Mouse (Mus musculus) C2C12 (cell line): Measurements from ENCODE around the gene Ubr1. TPM values are rescaled to one million over a fixed set of nuclear protein-coding genes. Genes with fewer than 3 reads are reported as not detected.

Source experiments
- H3K27me3 ChIP-seq: one replicate; pipeline ENCODE4 v1.6.1; 2011; ENCODE audit not compliant: control insufficient read depth, insufficient read depth, insufficient read length
- H3K36me3 ChIP-seq: one replicate; pipeline ENCODE4 v1.6.1; 2011; ENCODE audit not compliant: control insufficient read depth, insufficient read depth
- H3K4me3 ChIP-seq: one replicate; pipeline ENCODE4 v1.5.1; 2011; ENCODE audit warnings: mild to moderate bottlenecking, control low read depth; ENCODE audit not compliant: poor library complexity, insufficient read depth, severe bottlenecking
- H3K79me2 ChIP-seq: one replicate; pipeline ENCODE4 v1.6.1; 2011; ENCODE audit not compliant: control insufficient read depth, insufficient read depth
- H3K79me3 ChIP-seq: one replicate; pipeline ENCODE4 v1.6.1; 2011; ENCODE audit warnings: low read depth, control low read depth
- H3ac ChIP-seq: one replicate; pipeline ENCODE3; 2011; ENCODE audit warnings: low read depth; ENCODE audit not compliant: control insufficient read depth, insufficient read length
- CEBPB ChIP-seq: IDR thresholded peaks from one replicate; pipeline ENCODE4 v1.6.1; 2011; ENCODE audit warnings: low read depth, mild to moderate bottlenecking, control low read depth, moderate library complexity
- CTCF ChIP-seq: IDR thresholded peaks from one replicate; pipeline ENCODE4 v1.5.1; 2011; ENCODE audit not compliant: control insufficient read depth, insufficient read depth, insufficient read length
- FOSL1 ChIP-seq: IDR thresholded peaks from one replicate; pipeline ENCODE4 v1.8.0; 2011; ENCODE audit warnings: mild to moderate bottlenecking, low read length; ENCODE audit not compliant: poor library complexity, insufficient read depth, severe bottlenecking
- MAX ChIP-seq: IDR thresholded peaks from one replicate; pipeline ENCODE4 v1.6.1; 2011; ENCODE audit warnings: mild to moderate bottlenecking, control low read depth
- MYOD1 ChIP-seq: IDR thresholded peaks from one replicate; pipeline ENCODE4 v1.6.1; 2011; ENCODE audit warnings: low read depth; ENCODE audit not compliant: control insufficient read depth, insufficient read length
- MYOG ChIP-seq: IDR thresholded peaks from one replicate; pipeline ENCODE4 v1.6.1; 2011; ENCODE audit not compliant: control insufficient read depth, insufficient read length; ENCODE audit errors: extremely low read depth
- USF1 ChIP-seq: IDR thresholded peaks from one replicate; pipeline ENCODE4 v1.6.1; 2011; ENCODE audit warnings: low read depth, mild to moderate bottlenecking, control low read depth, moderate library complexity
- polyA plus RNA-seq: library from polyadenylated mRNA; unstranded; fragments of >200 nt; fragmentation: generic; extraction: Trizol; gene quantifications from one replicate; pipeline ENCODE4 v1.2.1, GENCODE M21; 2012; ENCODE audit warnings: missing spikeins

The Ubr1 gene
- polyA plus RNA-seq, 1 experiment = 5.6 TPM

DNA sequence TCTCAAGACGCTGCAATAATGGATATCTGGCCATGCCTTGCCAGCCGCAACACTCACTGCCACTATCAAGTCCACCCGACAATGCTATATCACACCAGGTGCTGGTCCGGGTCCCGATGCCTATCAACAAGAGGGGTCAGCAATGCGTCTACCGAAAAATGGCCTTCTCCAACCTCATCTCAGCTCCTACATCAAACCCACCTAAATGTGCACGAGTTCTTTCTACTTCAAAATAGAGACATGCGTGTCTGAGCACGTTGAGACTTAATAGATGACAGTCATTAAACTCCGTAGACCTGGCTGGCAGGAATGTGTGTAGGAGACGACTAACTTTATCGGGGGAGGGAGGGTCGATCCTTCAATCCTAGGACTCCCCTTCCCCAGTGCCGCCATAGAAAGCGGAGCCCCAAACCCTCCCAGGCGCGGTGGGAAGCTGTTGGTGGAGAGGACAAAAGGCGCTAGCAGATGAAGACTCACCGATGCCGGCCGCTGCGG lies 423 bp downstream of the Ubr1 start:
- H3K36me3 ChIP-seq = peaks cover 8% of the 10 kb centered on the region
- TF ChIP-seq MYOD1 (no peak), MAX (no peak), MYOG (no peak), CTCF (no peak), USF1 (no peak), FOSL1 (no peak), CEBPB (no peak)
- H3ac ChIP-seq = peak overlapping the region; percentile 81
- H3K79me2 ChIP-seq = peaks cover 54% of the 10 kb centered on the region
- H3K4me3 ChIP-seq = peak overlapping the region; percentile 91
- peaks cover 41% of the 10 kb centered on the region for H3K79me3 ChIP-seq
- H3K27me3 ChIP-seq = no peaks in the 10 kb centered on the region

DNA sequence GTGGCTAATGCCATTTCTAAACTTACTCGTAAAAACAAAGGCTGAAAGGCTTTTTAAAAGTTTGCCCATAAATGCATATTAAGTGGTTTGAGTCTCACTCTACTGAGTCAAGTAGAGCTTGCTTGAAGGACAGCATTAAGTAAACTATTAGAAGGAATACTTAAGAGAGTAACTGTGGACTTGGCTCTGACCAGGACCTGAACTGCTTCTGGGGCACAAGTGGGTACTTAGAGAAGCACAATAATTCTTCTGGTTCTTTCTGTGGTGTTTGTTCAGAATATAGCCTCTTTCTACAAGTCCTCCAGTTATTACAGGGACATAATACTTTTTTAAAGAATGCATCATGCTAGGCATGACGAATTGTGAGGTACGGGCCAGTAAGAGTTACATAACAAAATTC lies 5.0 kb downstream of the Ubr1 start:
- Histone ChIP-seq H3K27me3 (no peaks in the 10 kb centered on the region), H3K4me3 (no peak overlapping the region), H3ac (no peak overlapping the region), H3K79me3 (peaks cover 51% of the 10 kb centered on the region), H3K79me2 (peaks cover 91% of the 10 kb centered on the region), H3K36me3 (peaks cover 22% of the 10 kb centered on the region)
- TF ChIP-seq FOSL1 (no peak), USF1 (no peak), CEBPB (no peak), MYOD1 (no peak)

DNA sequence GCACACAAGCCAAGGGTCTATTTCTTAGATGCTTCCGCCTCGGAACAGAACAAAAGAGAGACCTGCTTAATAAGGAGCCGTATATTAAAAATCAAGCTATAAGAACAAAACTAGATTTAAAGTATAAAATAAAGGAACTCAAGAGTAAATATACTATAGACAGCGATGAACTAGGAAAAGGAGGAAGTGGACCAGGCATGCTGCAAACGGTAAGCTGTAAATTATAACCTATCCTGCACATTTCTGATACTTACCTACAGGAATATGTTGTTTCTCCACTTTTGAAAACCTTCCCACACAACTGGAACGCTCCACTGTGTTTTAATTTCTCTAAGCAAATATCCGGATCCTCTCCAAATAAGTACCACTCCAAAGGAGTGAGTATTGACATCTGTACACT lies 7.4 kb downstream of the Ubr1 start:
- no peak for TF ChIP-seq MAX
- no peak for TF ChIP-seq CEBPB
- TF ChIP-seq CTCF = no peak
- TF ChIP-seq MYOD1 = no peak
- TF ChIP-seq FOSL1 = no peak
- TF ChIP-seq USF1 = no peak
- TF ChIP-seq MYOG = no peak
- Histone ChIP-seq H3K79me2 (peaks cover 81% of the 10 kb centered on the region), H3K79me3 (peaks cover 39% of the 10 kb centered on the region), H3K27me3 (no peaks in the 10 kb centered on the region), H3K36me3 (peaks cover 29% of the 10 kb centered on the region), H3K4me3 (no peak overlapping the region), H3ac (no peak overlapping the region)

DNA sequence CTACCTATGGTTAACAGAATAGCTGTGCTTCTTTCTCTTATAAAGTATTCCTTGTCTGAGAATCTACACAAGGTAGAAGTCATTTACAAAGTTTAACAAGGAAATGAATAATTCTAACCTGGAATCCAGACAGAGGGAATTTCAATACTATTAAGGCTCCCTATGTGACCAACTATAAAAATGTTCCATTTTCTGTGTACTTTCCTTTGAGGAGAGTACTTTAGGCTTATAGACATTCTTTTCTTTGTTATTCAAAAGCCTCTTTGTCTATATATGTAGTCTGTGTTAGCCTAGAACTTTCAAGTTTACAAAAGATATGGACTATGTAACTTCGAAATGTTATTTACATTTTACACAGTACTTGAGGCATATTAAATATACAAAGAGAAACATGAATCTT lies 10.3 kb downstream of the Ubr1 start:
- TF ChIP-seq MYOG = no peak
- TF ChIP-seq MAX = no peak
- no peak for TF ChIP-seq CTCF
- TF ChIP-seq CEBPB = no peak
- TF ChIP-seq USF1 = no peak
- no peak for TF ChIP-seq MYOD1
- TF ChIP-seq FOSL1 = no peak
- H3K79me3 ChIP-seq = peaks cover 22% of the 10 kb centered on the region
- no peak overlapping the region for H3ac ChIP-seq
- no peaks in the 10 kb centered on the region for H3K27me3 ChIP-seq
- H3K4me3 ChIP-seq = no peak overlapping the region
- peaks cover 65% of the 10 kb centered on the region for H3K79me2 ChIP-seq
- peaks cover 22% of the 10 kb centered on the region for H3K36me3 ChIP-seq

DNA sequence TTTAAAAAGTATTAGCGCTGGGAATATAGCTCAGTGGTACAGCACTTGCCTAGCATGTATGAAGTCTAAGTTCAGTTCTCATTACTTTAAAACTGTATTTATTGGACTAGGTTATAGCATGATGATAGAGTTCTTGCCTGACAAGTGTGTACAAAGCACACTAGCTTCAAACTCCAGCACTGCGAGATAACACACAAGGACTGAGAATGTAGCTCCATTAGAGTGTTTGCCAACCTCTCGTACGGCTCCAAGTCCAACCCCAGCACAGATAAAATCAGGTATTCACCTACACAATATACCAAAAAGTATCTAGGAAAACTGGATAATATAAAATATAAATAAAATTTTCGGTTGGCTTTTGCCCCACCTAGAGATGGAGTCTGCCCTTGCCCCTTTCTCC lies 10.7 kb downstream of the Ubr1 start:
- TF ChIP-seq CEBPB (no peak), FOSL1 (no peak), MAX (no peak), USF1 (no peak), MYOG (no peak)
- H3K27me3 ChIP-seq = no peaks in the 10 kb centered on the region
- H3K4me3 ChIP-seq = no peak overlapping the region
- peaks cover 22% of the 10 kb centered on the region for H3K36me3 ChIP-seq
- no peak overlapping the region for H3ac ChIP-seq
- peaks cover 61% of the 10 kb centered on the region for H3K79me2 ChIP-seq
- peaks cover 19% of the 10 kb centered on the region for H3K79me3 ChIP-seq

DNA sequence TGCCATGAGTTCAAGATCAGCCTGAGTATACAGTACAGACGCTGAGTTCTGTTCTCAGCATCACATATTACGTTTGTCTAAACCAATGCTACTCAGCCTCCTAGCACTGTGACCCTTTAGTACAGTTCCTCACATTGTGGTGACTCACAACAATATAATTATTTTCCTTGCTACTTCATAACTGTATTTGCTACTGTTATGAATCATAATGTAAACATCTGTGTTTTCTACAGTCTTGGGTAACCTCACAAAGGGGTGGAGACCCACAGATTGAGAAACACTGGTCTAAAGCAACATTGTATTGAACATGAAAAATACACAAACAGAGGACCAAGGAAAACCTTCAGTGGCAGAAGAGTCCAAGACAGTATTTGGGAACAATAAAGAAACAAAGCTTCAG lies 11.2 kb downstream of the Ubr1 start:
- Histone ChIP-seq H3ac (no peak overlapping the region), H3K36me3 (peaks cover 27% of the 10 kb centered on the region), H3K79me3 (peaks cover 17% of the 10 kb centered on the region), H3K4me3 (no peak overlapping the region), H3K79me2 (peaks cover 56% of the 10 kb centered on the region), H3K27me3 (no peaks in the 10 kb centered on the region)
- TF ChIP-seq USF1 = no peak
- TF ChIP-seq FOSL1 = no peak
- TF ChIP-seq CEBPB = peak; percentile 77
